Mouse (Mus musculus) kidney, adult 2 months (tissue): ENCODE data around the gene Mypn. TPM values are rescaled to one million over a fixed set of nuclear protein-coding genes. Genes with fewer than 3 reads are reported as not detected.

ENCODE experiments used
- DNase-seq: peaks from one replicate; pipeline ENCODE4 v3.0.0; 2021
- H3K27ac ChIP-seq: fragments of 200-500 bp; 2 replicates; pipeline ENCODE4 v1.5.1; 2012; ENCODE audit warnings: low read depth, low read length, control low read depth, inconsistent platforms; ENCODE audit not compliant: insufficient read depth
- H3K27me3 ChIP-seq: fragments of 200-500 bp; replicated peaks from 2 replicates; pipeline ENCODE4 v1.6.1; 2012; ENCODE audit warnings: mild to moderate bottlenecking, moderate library complexity, low read length, inconsistent platforms; ENCODE audit not compliant: control insufficient read depth, insufficient read depth
- H3K36me3 ChIP-seq: fragments of 200-500 bp; 2 replicates; pipeline ENCODE4 v1.6.1; 2012; ENCODE audit warnings: mild to moderate bottlenecking, moderate library complexity, low read length, inconsistent platforms; ENCODE audit not compliant: control insufficient read depth, insufficient read depth
- H3K4me1 ChIP-seq: fragments of 200-500 bp; 2 replicates; pipeline ENCODE4 v1.6.1; 2011; ENCODE audit warnings: low read length; ENCODE audit not compliant: control insufficient read depth, insufficient read depth
- H3K4me3 ChIP-seq: fragments of 200-500 bp; 2 replicates; pipeline ENCODE4 v1.5.1; 2011; ENCODE audit warnings: mild to moderate bottlenecking, low read depth, low read length, control low read depth; ENCODE audit not compliant: insufficient read depth
- CTCF ChIP-seq: fragments of 200-500 bp; conservative IDR thresholded peaks from 2 replicates; pipeline ENCODE4 v1.5.1; 2011; ENCODE audit warnings: low read depth, mild to moderate bottlenecking, control low read depth, low read length, moderate library complexity, mixed read lengths; ENCODE audit not compliant: insufficient read depth, insufficient read length
- POLR2A ChIP-seq: fragments of 200-500 bp; IDR thresholded peaks from one replicate; pipeline ENCODE4 v1.6.1; 2011; ENCODE audit warnings: low read depth, low read length, control low read depth
- WGBS: fragments of 180-500 bp; shearing (Covaris S2); methylation state at CpG from one replicate; pipeline ENCODE4 v1.1.7; 2018; 5-methylcytosine and 5-hydroxymethylcytosine counted together
- polyA plus RNA-seq: library from polyadenylated mRNA; depleted of rRNA; stranded (reverse); fragments of >200 nt; gene quantifications from 2 replicates; pipeline ENCODE4 v1.2.3, GENCODE M21; 2012

Mypn gene
- polyA plus RNA-seq, 1 experiment, result 0.74 TPM

GRCm38 (mm10) chr10:63099521-63099920 lies 104.2 kb downstream of the Mypn start, which contains the start of gene Atoh7:
Gene Atoh7 (plus strand): TSS chr10:63099651.
- H3K36me3 ChIP-seq, result no peaks in the 10 kb centered on the region
- no peak for DNase-seq
- no peak for TF ChIP-seq CTCF
- peak within 1 kb of the TSS; percentile 35 for H3K4me3 ChIP-seq
- no peaks in the 10 kb centered on the region for H3K27me3 ChIP-seq
- 25% methylated on average over 16 of the region's 16 CpGs for WGBS
- H3K27ac ChIP-seq, result no peak within 1 kb of the TSS
- no peaks in the 10 kb centered on the region; the same call in 1 of the 2 replicates for H3K4me1 ChIP-seq

- H3K27me3 ChIP-seq, result no peaks in the 10 kb centered on the region
- no peaks in the 10 kb centered on the region; the same call in 1 of the 2 replicates for H3K4me1 ChIP-seq
- TF ChIP-seq POLR2A (no peak), CTCF (no peak)
- 76% methylated on average over 12 of the region's 12 CpGs for WGBS
- no peak overlapping the region for H3K4me3 ChIP-seq
- no peak overlapping the region for H3K27ac ChIP-seq
- no peak for DNase-seq
- H3K36me3 ChIP-seq, result no peaks in the 10 kb centered on the region
Observed at GRCm38 (mm10) chr10:63098191-63098590, 105.6 kb downstream of the Mypn start.

GRCm38 (mm10) chr10:63096757-63097156 lies 107.0 kb downstream of the Mypn start:
- Histone ChIP-seq H3K36me3 (no peaks in the 10 kb centered on the region), H3K4me3 (no peak overlapping the region), H3K27me3 (no peaks in the 10 kb centered on the region), H3K27ac (no peak overlapping the region), H3K4me1 (no peaks in the 10 kb centered on the region; the same call in 1 of the 2 replicates)
- DNase-seq, result no peak
- 69% methylated on average over 2 of the region's 2 CpGs for WGBS
- TF ChIP-seq CTCF (no peak), POLR2A (no peak)

GRCm38 (mm10) chr10:63092616-63093550 lies 110.9 kb downstream of the Mypn start:
- Histone ChIP-seq H3K36me3 (no peaks in the 10 kb centered on the region), H3K4me3 (no peak overlapping the region), H3K27me3 (no peaks in the 10 kb centered on the region), H3K27ac (no peak overlapping the region), H3K4me1 (no peaks in the 10 kb centered on the region)
- no peak for DNase-seq
- 70% methylated on average over 10 of the region's 10 CpGs for WGBS
- TF ChIP-seq CTCF, result no peak

DNA sequence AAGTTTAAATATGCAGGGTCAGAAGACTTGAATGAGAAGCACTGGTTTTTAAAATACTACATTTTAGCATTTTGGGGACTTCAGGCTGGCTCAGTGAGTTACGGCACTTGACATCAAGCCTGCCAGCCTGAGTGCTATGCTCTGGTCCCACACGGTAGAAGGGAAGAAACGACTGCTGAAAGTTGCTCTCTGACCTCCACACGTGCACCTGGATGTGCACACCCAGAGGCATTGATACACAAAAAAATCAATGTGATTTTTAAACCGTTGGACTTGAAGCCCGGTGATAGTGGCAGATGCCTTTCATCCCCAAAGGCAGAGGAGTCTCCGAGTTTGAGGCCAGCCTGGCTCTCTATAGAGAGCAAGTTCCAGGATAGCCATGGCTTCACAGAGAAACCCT lies 111.8 kb downstream of the Mypn start:
- no peak for DNase-seq
- H3K36me3 ChIP-seq, result no peaks in the 10 kb centered on the region
- no peaks in the 10 kb centered on the region for H3K27me3 ChIP-seq
- H3K27ac ChIP-seq, result no peak overlapping the region
- TF ChIP-seq POLR2A, result no peak
- no peak for TF ChIP-seq CTCF
- H3K4me3 ChIP-seq, result no peak overlapping the region
- H3K4me1 ChIP-seq, result no peaks in the 10 kb centered on the region
- 67% methylated on average over 7 of the region's 7 CpGs for WGBS

DNA sequence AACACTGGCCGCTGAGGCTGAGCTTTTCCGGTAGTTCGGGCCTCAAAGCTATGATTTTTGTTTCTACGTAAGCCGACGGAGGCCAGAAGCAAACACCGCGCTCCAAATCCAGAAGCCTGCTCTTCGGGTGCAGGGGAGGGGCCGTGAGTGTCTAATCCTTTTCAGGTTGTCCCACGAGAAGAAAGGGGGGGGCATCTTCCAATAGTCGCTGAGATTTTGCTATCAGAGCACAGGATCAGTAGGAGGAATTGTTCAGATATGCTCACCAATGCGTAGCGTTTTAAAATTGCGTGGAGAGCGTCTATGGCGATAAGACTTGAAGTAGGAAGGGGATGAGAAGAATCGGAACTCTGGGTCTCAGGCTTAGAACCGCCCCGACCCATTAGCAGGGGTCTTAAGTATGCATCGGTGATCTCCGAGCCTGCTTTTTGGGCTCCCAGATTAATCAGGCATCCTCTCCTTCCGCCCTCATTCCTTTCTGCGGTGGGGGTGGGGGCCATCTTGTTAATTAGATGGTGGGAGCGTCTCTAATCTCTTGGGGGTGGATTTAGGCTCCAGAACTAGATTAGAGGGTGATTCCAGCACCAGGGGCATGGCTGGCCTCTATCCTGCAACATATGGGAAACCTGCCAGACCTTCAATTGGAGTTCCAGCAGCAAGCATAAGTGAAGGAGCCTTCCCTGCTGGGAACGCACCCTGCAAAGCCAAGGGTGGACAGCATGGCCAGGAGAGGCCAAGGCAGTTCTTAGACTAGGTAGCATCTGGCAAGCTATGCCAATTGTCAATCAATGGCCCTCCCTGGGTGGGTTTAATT lies 113.8 kb downstream of the Mypn start:
- Histone ChIP-seq H3K4me3 (peak overlapping the region; percentile 35; the same call in 1 of the 2 replicates), H3K36me3 (no peaks in the 10 kb centered on the region), H3K27ac (no peak overlapping the region), H3K27me3 (no peaks in the 10 kb centered on the region), H3K4me1 (no peaks in the 10 kb centered on the region)
- TF ChIP-seq POLR2A (no peak), CTCF (no peak)
- WGBS, result 17% methylated on average over 26 of the region's 26 CpGs
- DNase-seq, result no peak
